Mouse (Mus musculus) thymus, postnatal 14 days (tissue): ENCODE measurements around the gene Cltb.
"Not testable (repeated sequence)": the region's sequence is repeated elsewhere in the genome, so short reads cannot be mapped to it uniquely, and the experiment has no call there.

Experiments used
- DNase-seq: peaks from one replicate; pipeline ENCODE4 v3.0.0; 2021

Cltb gene

DNA sequence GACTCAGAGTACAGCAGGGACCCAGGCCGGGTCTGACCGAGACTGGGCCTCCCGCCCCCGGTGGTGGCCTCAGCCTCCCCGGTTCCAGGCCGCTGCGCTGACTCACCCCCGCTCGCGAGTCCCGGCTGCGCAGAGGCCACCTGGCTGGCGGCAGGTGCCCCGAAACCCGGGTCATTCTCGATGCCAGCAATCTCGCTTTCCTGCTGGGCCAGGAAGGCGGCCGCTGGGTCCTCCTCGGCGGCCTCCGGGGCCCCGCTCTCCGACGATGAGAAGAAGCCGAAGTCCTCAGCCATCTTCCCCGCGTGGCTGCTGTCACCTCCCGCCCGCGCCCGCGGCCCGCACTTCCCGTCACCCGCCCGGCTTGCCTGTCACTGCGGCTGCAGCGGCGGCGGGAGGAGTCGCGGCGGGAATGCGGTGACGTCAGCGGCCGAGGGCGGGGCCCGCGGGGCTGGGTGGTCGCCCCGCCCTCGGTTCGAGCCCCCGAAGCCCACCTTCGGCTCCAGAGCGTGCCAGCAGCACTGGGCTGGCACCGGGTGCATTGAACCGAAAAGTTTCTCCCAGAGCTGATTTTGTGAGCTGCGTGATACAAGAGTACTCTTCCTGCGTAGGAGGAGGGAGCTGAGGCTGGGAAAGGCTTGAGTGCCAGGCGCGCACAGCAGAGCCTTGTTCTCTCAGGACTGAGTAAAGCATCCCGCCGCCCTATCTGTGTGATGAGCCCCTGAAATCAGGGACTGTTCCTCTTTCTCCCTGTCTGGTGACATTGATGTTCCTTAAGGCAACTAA is at the start of gene Cltb:
Cltb (minus strand) TSS at position 373 of the 783 bp plus-strand sequence.
- DNase-seq = peak; percentile 92

DNA sequence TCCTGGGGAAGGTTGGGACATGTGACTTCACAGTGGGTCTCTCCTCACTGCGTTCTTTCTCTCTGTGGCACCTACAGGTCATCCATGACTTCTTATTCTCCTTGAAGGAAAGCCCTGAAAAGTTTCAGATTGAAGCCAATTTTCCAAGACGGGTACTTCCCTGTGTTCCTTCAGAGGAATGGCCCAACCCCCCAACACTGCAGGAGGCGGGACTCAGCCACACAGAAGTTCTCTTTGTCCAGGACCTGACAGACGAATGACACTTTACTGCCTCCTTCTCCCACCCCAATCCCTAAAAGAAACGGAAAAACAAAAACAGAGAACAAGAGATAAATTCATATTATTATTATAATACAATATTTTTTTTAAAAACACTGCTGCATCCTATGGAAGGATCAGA is 49.7 kb upstream of the Cltb start:
- no peak for DNase-seq

- DNase-seq = no peak
These were observed 39.3 kb upstream of the Cltb start for GRCm38 (mm10) chr13:54650461-54650860.

DNA sequence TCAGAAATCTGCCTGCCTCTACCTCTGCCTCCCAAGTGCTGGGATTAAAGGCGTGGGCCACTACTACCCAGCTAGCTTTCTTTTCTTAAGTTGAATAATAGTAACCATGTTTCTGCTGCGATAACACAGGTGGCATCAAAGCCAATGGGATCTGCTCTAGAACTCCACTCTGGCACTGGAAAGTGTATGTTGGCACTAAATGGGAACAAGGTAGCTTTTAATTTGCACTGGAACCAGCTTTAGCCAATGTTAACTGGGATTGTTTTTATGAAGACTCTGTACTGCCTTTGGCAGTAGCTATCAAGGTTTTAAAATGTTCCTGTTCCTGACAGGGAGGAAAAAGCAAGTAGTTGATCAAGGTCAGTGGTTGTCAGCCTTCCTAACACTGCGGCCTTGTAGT is 23.9 kb upstream of the Cltb start:
- no peak for DNase-seq

DNA sequence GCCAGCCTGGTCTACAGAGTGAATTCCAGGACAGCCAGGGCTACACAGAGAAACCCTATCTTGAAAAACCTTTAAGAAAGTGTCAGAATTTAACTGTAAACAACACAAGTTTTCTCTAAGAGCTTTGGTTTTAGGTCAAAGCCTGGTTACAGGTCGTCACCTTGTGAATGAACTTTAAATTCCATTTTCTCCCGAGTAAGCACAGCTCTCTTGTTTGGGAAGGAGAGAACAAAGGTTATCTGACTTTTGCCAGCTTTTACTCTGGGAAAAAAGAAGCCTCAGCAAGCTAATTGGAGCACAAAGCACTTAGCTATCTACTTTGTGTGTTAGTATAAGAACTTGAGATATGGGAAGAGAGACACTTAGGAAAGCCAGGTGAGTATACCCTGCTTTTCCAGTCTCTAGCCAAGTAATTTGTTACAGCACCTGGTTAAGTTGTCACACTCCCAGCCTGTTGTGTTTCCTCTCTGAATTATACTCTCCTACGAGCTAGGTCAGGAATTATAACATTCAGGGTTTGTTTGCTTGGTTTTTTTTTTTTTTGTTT is 21.7 kb upstream of the Cltb start:
- no peak for DNase-seq

DNA sequence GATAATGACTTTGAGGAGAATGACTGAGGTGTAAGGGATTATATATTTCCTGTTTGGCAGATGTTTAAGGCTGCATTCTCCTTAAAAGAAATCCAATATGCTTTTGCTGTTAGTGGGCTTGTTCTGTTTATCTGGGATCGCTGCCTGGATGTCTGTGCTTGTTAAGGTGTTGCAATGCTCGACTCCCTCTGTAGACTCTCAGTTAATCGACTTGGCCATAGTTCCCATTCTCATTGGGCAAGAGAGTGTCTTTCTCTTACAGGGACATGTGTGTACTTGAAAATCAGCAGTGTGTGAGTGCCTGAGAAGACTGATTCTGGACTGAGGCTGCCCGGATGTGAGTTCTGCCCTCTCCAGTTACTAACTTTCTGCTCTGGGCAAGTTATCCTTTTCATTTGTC is 18.0 kb upstream of the Cltb start:
- DNase-seq = no peak

- DNase-seq = no peak
These were observed 10.9 kb upstream of the Cltb start for GRCm38 (mm10) chr13:54621960-54622521.

DNA sequence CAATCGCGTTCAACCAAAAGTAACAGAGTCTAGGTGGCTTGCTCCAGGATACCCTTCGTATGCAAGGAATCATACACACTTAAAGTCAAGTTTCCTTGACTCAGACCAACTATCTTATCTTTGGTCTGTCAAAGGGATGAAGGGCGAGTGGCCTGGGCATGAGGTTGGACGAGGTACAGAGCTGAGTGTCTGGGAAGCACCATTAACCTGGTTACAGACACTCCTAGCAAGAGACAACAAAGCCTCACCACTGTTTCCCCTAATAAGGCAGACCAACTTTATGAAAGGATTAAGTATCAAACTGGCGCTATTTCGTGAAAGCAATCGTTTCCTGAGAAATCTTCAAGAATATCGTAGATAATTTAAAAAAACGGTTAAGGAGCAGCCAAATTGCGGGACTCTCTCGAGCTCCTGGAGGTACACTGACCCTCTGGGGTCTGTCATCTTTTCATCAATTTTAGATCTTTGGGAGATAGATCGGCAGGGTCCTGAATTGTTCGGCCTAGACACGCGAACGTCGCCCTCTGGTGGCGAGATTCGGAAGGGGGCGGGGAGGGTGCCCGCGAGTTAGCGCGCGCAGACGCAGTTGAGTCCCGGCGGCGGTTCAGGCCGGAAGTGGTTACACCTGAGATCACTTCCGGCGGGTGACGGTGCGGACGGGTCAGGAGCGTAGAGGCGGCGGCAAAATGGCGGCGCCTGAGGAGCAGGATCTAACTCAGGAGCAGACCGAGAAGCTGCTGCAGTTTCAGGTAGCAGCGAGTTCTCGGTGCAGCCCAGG is 10.2 kb upstream of the Cltb start, which contains the start of gene Faf2:
Faf2 (plus strand) TSS at position 630 of the 778 bp plus-strand sequence.
- peak; percentile 99 for DNase-seq

DNA sequence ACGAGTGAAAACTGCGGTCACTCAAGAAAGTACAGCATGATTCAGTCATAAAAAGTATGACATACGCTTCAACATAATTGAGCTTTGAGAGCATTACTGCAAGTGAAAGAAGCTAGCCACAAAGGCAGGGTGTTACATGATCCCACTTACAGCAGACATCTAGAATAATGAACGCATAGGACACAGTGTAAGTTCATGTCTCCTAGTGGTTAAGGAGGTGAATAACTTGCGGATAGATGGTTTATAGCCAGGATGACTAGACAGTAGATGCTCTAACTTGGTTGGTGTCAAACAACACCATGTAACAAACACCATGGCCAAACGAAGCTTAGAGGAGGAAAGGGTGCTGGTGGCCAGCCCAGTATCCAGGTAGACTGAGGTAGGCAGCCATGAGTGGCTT is 5.9 kb upstream of the Cltb start:
- DNase-seq = no peak

GRCm38 (mm10) chr13:54616307-54616706 is 5.2 kb upstream of the Cltb start:
- DNase-seq = no peak

DNA sequence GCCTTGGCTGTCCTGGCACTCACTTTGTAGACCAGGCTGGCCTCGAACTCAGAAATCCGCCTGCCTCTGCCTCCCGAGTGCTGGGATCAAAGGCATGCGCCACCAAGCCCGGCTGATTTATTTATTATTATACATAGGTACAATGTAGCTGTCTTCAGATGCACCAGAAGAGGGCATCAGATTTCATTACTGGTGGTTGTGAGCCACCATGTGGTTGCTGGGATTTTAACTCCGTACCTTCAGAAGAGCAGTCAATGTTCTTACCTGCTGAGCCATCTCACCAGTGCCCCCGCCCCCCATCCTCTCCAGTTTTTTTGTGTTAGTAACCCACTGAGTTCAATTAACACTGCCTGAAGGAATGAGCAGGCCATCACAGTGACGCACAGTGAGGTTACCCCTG is 2.0 kb upstream of the Cltb start:
- DNase-seq = not testable (repeated sequence)

GRCm38 (mm10) chr13:54610613-54610971 is 552 bp downstream of the Cltb start:
- peak; percentile 22 for DNase-seq

- DNase-seq = no peak
These were observed 1.8 kb downstream of the Cltb start for GRCm38 (mm10) chr13:54609301-54609700.

DNA sequence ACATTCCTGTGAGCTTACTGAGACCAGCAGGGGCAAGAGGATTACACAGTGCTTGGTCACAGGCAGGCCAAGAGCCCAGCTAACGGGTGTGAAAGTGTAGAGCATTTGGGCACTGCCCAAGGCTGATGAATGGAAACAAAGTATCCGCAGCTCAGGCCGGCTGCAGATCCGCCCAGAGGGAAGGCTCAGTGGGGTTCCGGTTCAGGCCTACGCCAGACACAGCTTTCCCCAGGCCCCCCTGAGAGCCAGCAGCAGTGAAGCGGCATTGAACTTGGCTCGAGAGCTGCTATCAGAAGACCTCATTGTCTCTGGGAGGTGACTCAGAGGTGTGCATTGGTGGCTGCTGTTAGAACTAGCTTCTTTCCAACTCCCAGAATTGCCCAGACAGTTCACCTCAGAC is 2.5 kb downstream of the Cltb start:
- DNase-seq = no peak

DNA sequence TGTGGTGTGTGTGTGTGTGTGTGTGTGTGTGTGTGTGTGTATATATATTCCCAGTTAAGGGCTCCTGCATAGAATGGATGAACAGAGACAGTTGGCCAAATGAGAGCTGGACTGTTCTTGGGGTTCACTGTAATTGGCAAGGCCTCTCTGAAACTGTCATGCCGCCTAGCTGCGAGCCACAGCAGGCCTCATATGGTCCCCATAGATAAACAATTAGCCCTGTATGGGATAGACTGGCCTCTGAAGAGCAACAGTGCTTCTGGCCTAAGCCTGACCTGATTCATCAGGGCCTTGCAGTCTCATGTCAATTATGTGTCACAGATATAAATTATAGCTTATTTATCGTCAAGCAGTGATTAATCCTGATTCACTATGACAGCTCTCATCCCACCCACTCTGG is 3.1 kb downstream of the Cltb start:
- DNase-seq = no peak

DNA sequence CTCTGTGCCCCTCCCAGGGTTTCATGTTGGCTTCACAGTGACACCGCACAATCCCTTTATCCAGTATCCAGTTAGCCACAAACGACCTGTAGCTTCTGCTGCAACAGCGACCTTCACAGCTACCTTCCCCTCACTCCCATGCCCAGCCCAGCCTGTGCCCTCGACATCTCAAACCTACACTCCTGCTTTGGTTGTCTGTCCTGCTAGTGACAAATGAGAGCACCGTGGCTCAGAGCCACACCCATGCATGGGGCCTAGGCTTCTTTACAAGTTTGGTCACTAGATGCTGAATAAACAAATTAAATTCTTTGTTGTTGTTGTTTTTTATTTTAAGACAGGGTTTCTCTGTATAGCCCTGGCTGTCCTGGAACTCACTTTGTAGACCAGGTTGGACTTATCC is 3.9 kb downstream of the Cltb start:
- no peak for DNase-seq

DNA sequence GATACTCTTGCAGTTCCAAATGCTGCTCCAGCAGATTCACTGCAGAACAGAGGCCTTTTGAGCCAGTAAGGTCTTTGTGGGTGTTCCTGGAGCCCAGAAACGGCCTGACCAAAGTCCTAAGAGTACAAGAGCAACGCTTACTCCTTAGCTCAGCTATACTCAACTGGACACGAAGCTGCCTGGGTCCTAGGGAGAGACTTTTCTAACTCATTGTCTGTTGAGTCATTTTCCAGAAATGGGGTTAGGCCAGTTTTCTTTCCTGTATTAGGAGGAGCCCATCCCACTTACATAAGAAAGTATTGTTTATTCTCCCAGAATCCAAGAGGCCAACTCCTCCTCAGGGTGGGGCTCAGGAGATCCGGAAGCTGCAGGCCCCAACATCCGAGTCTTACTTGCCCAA is 5.7 kb downstream of the Cltb start:
- DNase-seq = no peak

GRCm38 (mm10) chr13:54604221-54604620 is 6.9 kb downstream of the Cltb start:
- DNase-seq = no peak

GRCm38 (mm10) chr13:54603501-54603900 is 7.6 kb downstream of the Cltb start:
- peak; percentile 27 for DNase-seq

DNA sequence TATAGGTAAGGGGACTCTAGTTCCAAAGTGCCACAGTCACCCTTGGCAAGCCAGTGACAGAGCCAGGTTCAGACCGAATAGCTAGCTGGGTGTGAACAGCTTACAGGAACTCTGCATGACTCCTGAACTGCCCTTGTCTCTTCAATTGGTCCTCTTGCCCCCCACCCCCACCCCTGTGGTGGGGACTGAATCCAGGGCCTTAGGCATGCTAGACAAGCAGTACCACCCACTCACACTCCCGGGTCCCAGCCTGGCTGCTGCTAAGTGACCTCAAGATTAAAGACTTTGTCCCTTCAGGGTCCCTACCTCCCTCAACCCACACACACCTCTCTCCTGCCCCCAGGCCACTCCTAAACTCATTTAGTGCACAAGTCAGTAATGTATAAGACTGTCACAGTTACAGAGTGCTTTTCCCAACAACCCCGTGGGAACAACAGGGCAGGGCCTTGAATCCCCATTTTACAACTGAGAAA is 8.5 kb downstream of the Cltb start:
- DNase-seq = no peak

DNA sequence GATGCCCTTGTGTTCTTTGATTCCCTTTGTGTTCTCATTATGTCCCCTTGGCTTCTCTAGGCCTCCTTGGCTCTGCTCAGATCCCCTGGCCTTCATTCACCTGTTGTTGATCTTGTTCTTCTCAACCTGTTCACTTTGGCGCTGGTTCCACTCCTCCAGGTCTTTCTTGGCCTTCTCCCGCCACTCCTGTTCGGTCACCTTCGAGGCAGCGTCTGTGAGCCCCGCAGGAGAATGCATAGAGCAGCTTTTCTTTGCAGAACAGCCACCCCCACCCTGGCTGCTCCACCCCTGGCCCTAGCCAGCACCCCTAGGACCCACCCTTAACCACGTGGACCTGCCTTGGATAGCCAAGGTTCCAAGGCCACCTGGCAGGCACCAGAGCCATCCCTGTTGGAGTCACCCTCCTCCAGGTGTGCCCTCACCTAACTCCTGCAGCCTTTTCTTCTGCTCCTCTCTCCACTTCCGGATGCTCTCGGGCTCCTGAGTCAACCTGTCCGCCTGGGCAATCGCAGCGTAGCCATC is 12.5 kb downstream of the Cltb start:
- no peak for DNase-seq

DNA sequence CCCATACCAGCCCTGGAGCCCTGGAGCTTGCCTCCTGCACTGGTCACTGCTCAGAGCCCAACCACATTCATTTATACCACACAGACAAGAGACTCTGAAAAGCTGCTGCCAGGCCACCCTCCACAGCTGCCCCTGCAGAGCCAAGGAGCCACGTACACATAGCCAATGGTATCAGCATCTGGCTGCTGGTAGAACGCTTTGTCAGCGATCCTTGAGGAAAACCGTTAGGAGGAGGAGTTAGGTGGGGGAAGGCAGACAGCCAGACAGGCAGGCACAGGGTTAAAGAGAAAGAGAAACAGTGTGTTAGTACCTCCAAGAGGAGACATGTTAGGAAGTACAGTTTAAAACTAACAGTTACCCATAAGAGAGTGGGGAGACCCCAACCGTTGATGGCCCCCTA is 14.3 kb downstream of the Cltb start:
- no peak for DNase-seq

- no peak for DNase-seq
These were observed 14.9 kb downstream of the Cltb start for GRCm38 (mm10) chr13:54596107-54596690.
